Mouse (Mus musculus) CH12.LX (cell line): ENCODE data around the gene Fkbp10. TPM values are rescaled to one million over a fixed set of nuclear protein-coding genes. Genes with fewer than 3 reads are reported as not detected.

Experiments
- DNase-seq: peaks from one replicate; pipeline ENCODE4 v3.0.0-alpha.2; 2013; ENCODE audit errors: extremely low read depth
- H3K27ac ChIP-seq: 2 replicates; pipeline ENCODE4 v1.5.1; 2012; ENCODE audit warnings: low read depth, mild to moderate bottlenecking, control low read depth, moderate library complexity; ENCODE audit not compliant: insufficient read depth
- H3K27me3 ChIP-seq: replicated peaks from 2 replicates; pipeline ENCODE3; 2012; ENCODE audit warnings: inconsistent platforms
- H3K36me3 ChIP-seq, 2 experiments: replicated peaks in 1 of 2; 2 replicates each; pipeline versions ENCODE3 to v1.6.1; 2012; ENCODE audit warnings: inconsistent platforms in 1 of 2, low read length in 1 of 2, mild to moderate bottlenecking in 1 of 2, mixed read lengths in 1 of 2, moderate library complexity in 1 of 2; ENCODE audit not compliant: control insufficient read depth in 1 of 2, insufficient read depth in 1 of 2
- H3K4me1 ChIP-seq, 2 experiments: 2 replicates each; pipeline ENCODE4 v1.6.1; 2012; ENCODE audit warnings: inconsistent platforms in 1 of 2, moderate library complexity in 1 of 2; ENCODE audit not compliant: insufficient read depth in 2 of 2, control insufficient read depth in 1 of 2
- H3K4me2 ChIP-seq: 2 replicates; pipeline ENCODE4 v1.6.1; 2012; ENCODE audit warnings: low read depth, mild to moderate bottlenecking, control low read depth; ENCODE audit not compliant: poor library complexity, insufficient read depth, severe bottlenecking
- H3K4me3 ChIP-seq, 3 experiments: fragments of 150-350 bp in 1 of 3; sonication (generic) in 1 of 3; replicated peaks in 1 of 3; 2 replicates each; pipeline versions ENCODE3 to v1.5.1; 2011 to 2012; ENCODE audit warnings: low read depth in 2 of 3, low read length in 2 of 3, mild to moderate bottlenecking in 2 of 3, moderate library complexity in 2 of 3, control low read depth in 1 of 3, improper control_type of control experiment in 1 of 3, inconsistent platforms in 1 of 3, mixed read lengths in 1 of 3; ENCODE audit not compliant: poor library complexity in 1 of 3
- H3K79me2 ChIP-seq: replicated peaks from 2 replicates; pipeline ENCODE4 v1.6.1; 2012; ENCODE audit warnings: mild to moderate bottlenecking, moderate library complexity; ENCODE audit not compliant: control insufficient read depth, poor library complexity, insufficient read depth, severe bottlenecking; ENCODE audit errors: extremely low read depth
- H3K9ac ChIP-seq: 2 replicates; pipeline ENCODE4 v1.6.1; 2012; ENCODE audit warnings: low read depth, mild to moderate bottlenecking, control low read depth, moderate library complexity; ENCODE audit not compliant: insufficient read depth
- H3K9me3 ChIP-seq: replicated peaks from 2 replicates; pipeline ENCODE3; 2012; ENCODE audit warnings: low read length, inconsistent platforms, mixed read lengths
- CHD1 ChIP-seq: IDR thresholded peaks from 2 replicates; pipeline ENCODE4 v1.6.1; 2012; ENCODE audit warnings: low read depth, low read length, improper control_type of control experiment, inconsistent platforms
- CTCF ChIP-seq, 2 experiments: IDR thresholded peaks in 1 of 2; conservative IDR thresholded peaks in 1 of 2; 2 replicates each; pipeline ENCODE4 v1.5.1; 2011 to 2012; ENCODE audit warnings: low read depth in 2 of 2, low read length in 2 of 2, improper control_type of control experiment in 1 of 2, inconsistent platforms in 1 of 2, mild to moderate bottlenecking in 1 of 2, moderate library complexity in 1 of 2
- ETS1 ChIP-seq: conservative IDR thresholded peaks from 2 replicates; pipeline ENCODE4 v1.6.1; 2012; ENCODE audit warnings: low read depth, mild to moderate bottlenecking, inconsistent platforms, low read length, improper control_type of control experiment, moderate library complexity
- IRF4 ChIP-seq: IDR thresholded peaks from 2 replicates; pipeline ENCODE4 v1.6.1; 2014; ENCODE audit warnings: low read depth, mild to moderate bottlenecking, inconsistent platforms, low read length, improper control_type of control experiment
- KAT2A ChIP-seq: IDR thresholded peaks from 2 replicates; pipeline ENCODE4 v1.6.1; 2012; ENCODE audit warnings: low read length, improper control_type of control experiment, inconsistent platforms; ENCODE audit not compliant: insufficient replicate concordance
- MAFK ChIP-seq: IDR thresholded peaks from 2 replicates; pipeline ENCODE4 v1.6.1; 2011; ENCODE audit warnings: low read length, improper control_type of control experiment; ENCODE audit not compliant: insufficient replicate concordance
- MAX ChIP-seq: IDR thresholded peaks from 2 replicates; pipeline ENCODE4 v1.6.1; 2011; ENCODE audit warnings: low read length, improper control_type of control experiment
- POLR2A ChIP-seq: IDR thresholded peaks from 2 replicates; pipeline ENCODE4 v1.6.1; 2011; ENCODE audit warnings: low read depth, mild to moderate bottlenecking, improper control_type of control experiment, low read length
- POLR2AphosphoS2 ChIP-seq: IDR thresholded peaks from 2 replicates; pipeline ENCODE4 v1.6.1; 2011; ENCODE audit warnings: low read depth, low read length, improper control_type of control experiment
- RAD21 ChIP-seq: IDR thresholded peaks from 2 replicates; pipeline ENCODE4 v1.6.1; 2011; ENCODE audit warnings: low read depth, mild to moderate bottlenecking, low read length, improper control_type of control experiment, moderate library complexity
- SMC3 ChIP-seq: IDR thresholded peaks from 2 replicates; pipeline ENCODE4 v1.6.1; 2011; ENCODE audit warnings: low read depth, low read length, improper control_type of control experiment
- TBP ChIP-seq: conservative IDR thresholded peaks from 2 replicates; pipeline ENCODE4 v1.6.1; 2011; ENCODE audit warnings: low read depth, low read length, improper control_type of control experiment
- TCF12 ChIP-seq: IDR thresholded peaks from 2 replicates; pipeline ENCODE4 v1.6.1; 2014; ENCODE audit warnings: low read depth, mild to moderate bottlenecking, inconsistent platforms, low read length, improper control_type of control experiment
- USF1 ChIP-seq: IDR thresholded peaks from 2 replicates; pipeline ENCODE4 v1.6.1; 2014; ENCODE audit warnings: low read depth, mild to moderate bottlenecking, inconsistent platforms, low read length, improper control_type of control experiment
- USF2 ChIP-seq: conservative IDR thresholded peaks from 2 replicates; pipeline ENCODE4 v1.6.1; 2011; ENCODE audit warnings: low read depth, low read length, improper control_type of control experiment
- ZKSCAN1 ChIP-seq: IDR thresholded peaks from 2 replicates; pipeline ENCODE4 v1.6.1; 2012; ENCODE audit warnings: low read depth, inconsistent platforms, low read length, improper control_type of control experiment, borderline replicate concordance
- dilution Hi-C: fragments of 300-500 bp; cut with MboI; formaldehyde crosslinking; loops from 2 replicates; pipeline ENCODE4 v1.14.3; 2020; ENCODE audit warnings: low sequenced_read_pairs; ENCODE audit not compliant: extremely low pct_unique_long_range_greater_than_20kb, extremely low pct_ligation_motif_present
- in situ Hi-C: fragments of 300-500 bp; cut with MboI; formaldehyde crosslinking; loops from 3 replicates; pipeline ENCODE4 v1.14.3; 2019; ENCODE audit warnings: low sequenced_read_pairs, low pct_ligation_motif_present, low pct_unique_long_range_greater_than_20kb, mixed read lengths
- polyA plus RNA-seq: library from polyadenylated mRNA; unstranded; fragments of >175 nt; gene quantifications from 2 replicates; pipeline ENCODE4 v1.2.1, GENCODE M21; 2012; ENCODE audit warnings: low read depth; ENCODE audit not compliant: insufficient read length
- total RNA-seq, 2 experiments: library from RNA; depleted of rRNA; stranded (reverse); fragments of 300-350 nt in 1 of 2; fragments of >200 nt in 1 of 2; gene quantifications; 2 replicates each; pipeline ENCODE4 v1.2.3; 2012 to 2014

Gene Fkbp10
- total and polyA plus RNA-seq, 3 experiments: 0.31 to 0.46 (median 0.34) TPM

DNA sequence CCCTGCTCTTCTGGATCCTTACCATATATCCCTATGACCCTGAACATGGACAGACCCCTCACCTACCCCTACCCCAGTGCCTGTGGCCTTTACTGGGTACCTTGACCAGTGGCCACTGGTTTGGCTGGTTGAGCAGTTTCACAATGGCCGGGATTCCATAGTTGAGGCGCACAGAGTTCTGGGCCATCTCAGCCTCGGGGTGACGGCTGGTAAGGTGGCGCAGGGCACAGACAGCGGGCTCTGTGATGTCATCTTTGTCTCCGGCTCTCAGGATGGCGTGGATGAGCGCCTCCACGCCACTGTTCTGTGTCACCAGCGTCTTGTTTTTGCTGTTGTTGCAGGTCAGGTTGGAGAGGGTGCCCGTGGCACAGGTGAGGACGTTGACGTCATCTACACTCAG, 37.5 kb upstream of the Fkbp10 start:
- no peak for DNase-seq
- H3K4me2 ChIP-seq: no peak overlapping the region
- no peak overlapping the region for H3K4me3 ChIP-seq
- H3K27ac ChIP-seq: no peak overlapping the region
- no peaks in the 10 kb centered on the region for H3K36me3 ChIP-seq
- H3K9me3 ChIP-seq: no peaks in the 10 kb centered on the region
- dilution Hi-C loops (no loop called here), in situ Hi-C loops (no loop called here)
- no peaks in the 10 kb centered on the region for H3K4me1 ChIP-seq
- no peaks in the 10 kb centered on the region for H3K79me2 ChIP-seq
- no peak overlapping the region for H3K9ac ChIP-seq
- H3K27me3 ChIP-seq: peaks cover 26% of the 10 kb centered on the region
- TF ChIP-seq TCF12 (no peak), USF1 (no peak), TBP (no peak), SMC3 (no peak), IRF4 (no peak), KAT2A (no peak), CTCF (conservative IDR thresholded peaks at IDR 0.05 in 1 of 2, IDR thresholded peaks at IDR 0.05 in 1 of 2; ENCODE audit: low read depth in 2 of 2, low read length in 2 of 2) (no peak), ETS1 (no peak)

DNA sequence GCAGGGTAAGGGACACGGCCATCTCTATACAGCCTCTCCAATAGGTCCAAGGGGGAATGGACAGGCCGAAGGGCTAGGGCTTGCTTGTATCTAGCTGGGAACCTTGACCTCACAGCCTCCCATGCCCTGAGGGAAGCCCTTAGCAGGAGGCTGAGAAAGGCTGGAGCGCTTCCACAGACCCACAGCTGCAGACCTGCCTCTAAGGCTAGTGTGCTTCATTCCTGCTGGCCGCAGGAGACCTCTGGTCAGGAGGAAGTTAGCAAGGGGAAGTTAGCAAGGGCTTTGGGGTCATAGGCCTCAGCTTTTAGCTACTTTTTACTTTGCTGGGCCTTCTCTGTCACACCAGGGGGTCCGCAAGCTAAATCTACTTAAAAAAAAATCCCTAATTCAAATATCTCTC, 37.1 kb upstream of the Fkbp10 start:
- no peak overlapping the region for H3K4me2 ChIP-seq
- H3K36me3 ChIP-seq: no peaks in the 10 kb centered on the region
- no peak overlapping the region for H3K9ac ChIP-seq
- no peaks in the 10 kb centered on the region for H3K9me3 ChIP-seq
- dilution Hi-C loops (no loop called here), in situ Hi-C loops (no loop called here)
- H3K27me3 ChIP-seq: peaks cover 30% of the 10 kb centered on the region
- no peak for TF ChIP-seq MAX
- TF ChIP-seq POLR2AphosphoS2: no peak
- no peak for TF ChIP-seq MAFK
- TF ChIP-seq RAD21: no peak
- TF ChIP-seq POLR2A: no peak
- H3K27ac ChIP-seq: no peak overlapping the region
- H3K4me3 ChIP-seq: no peak overlapping the region
- H3K79me2 ChIP-seq: no peaks in the 10 kb centered on the region
- no peak for DNase-seq
- H3K4me1 ChIP-seq: no peaks in the 10 kb centered on the region

DNA sequence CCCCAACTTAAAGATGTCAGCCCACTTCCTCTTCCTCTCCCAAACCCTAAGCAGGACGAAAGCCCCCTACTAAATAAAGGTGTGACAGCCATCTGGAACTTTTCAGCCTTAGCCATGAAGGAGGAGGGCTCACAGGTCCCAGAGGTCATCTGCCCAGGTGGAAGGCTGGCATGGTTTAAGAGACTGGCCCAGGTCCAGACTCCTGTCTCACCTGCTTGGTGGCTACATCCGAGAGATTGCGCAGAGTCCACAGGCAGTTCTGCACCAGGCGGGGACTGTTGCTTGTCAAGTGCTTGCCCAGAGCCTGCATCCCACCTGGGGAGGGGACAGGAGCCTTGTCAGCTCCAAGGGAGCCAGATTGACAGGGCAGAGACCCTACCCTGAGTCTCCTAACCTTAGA, 36.2 kb upstream of the Fkbp10 start:
- Histone ChIP-seq H3K4me1 (peaks cover 1 to 3% of the 10 kb centered on the region in 2 experiments), H3K36me3 (no peaks in the 10 kb centered on the region), H3K27ac (no peak overlapping the region), H3K4me3 (no peak overlapping the region), H3K27me3 (peaks cover 31% of the 10 kb centered on the region), H3K79me2 (no peaks in the 10 kb centered on the region), H3K4me2 (no peak overlapping the region), H3K9ac (no peak overlapping the region)
- in situ Hi-C loops: no loop called here
- dilution Hi-C loops: no loop called here
- no peak for TF ChIP-seq ZKSCAN1
- TF ChIP-seq MAX: no peak
- no peak for TF ChIP-seq RAD21
- no peak for TF ChIP-seq CHD1
- no peak for TF ChIP-seq USF2
- TF ChIP-seq, all 38 proteins: peak for 0
- no peak for DNase-seq
- H3K9me3 ChIP-seq: no peaks in the 10 kb centered on the region
